Mouse (Mus musculus) granulocyte monocyte progenitor cell, adult 5-6 weeks (primary cell): ENCODE data around the gene Casp2. TPM values are rescaled to one million over a fixed set of nuclear protein-coding genes. Genes with fewer than 3 reads are reported as not detected.

ENCODE experiments used
- ATAC-seq: replicated peaks from 2 replicates; pipeline ENCODE4 v1.8.0; 2016; ENCODE audit warnings: mild to moderate bottlenecking, moderate TSS enrichment, inconsistent platforms; ENCODE audit not compliant: poor library complexity, severe bottlenecking
- total RNA-seq, 2 experiments: library from RNA; stranded (forward) in 1 of 2; stranded (reverse) in 1 of 2; fragments of 200-712, 200-1000 nt in 1 of 2; fragments of >200 nt in 1 of 2; fragmentation: Nextera tagmentation in 1 of 2; gene quantifications; 2 replicates each; pipeline ENCODE4 v1.2.3; 2014 to 2017

Casp2 gene
- 74.3 and 81.1 TPM in 2 replicates for total RNA-seq (2014; fragmentation: Nextera tagmentation)
- 48.6 and 58.7 TPM in 2 replicates for total RNA-seq (2017)

DNA sequence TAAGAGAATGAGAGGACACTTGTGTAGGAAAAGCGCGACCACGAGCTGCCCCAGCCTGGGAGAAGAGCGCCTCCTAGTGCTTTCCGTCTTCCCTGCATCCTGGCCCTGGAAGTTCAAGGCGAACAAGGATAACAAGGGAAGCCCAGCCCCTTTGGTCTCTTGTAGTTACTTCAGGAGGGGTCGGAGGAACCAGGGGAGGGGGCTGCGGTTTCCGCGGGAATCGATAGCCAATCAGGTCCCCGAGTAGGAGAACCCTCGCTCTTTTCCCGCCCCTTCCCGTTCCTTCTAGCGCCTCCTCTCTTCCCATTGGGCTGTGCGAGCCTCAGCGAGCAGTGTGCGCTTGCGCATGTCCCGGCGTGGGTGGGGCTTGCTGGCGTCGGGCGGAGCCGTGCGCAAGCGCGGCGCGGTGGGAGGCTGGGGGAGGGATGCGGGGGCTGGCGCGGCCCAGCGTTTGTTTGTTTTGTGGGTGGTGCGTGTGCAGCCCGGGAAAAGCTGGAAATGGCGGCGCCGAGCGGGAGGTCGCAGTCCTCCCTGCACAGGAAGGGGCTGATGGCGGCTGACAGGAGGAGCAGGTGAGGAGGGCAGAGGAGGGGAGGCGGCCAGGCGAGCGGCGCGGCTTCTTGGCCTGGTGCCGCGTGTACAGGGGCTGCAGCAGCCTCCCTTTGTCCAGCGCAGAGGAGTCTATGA is at the start of gene Casp2:
Casp2 (plus strand) TSS at position 360 of the 687 bp plus-strand sequence.
- ATAC-seq = peak; percentile 86

DNA sequence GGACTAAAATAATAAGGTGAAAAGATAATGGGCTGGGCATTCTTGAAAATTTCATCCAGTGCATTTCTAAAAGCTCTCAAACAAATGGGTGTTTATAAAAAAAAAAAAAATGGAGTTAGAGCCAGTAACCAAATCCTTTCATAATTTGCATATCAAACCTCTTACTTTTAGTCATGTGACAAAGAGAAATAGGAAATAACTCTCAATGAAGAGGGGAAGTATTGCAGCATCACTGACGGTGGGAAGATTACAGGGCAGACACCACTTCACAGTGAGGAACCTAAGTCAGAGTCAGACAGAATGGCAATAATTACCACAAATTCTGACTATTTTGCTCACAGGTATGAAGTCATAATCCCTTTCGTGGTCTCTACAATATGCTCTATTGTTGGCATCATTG is 49.8 kb upstream of the Casp2 start, which contains the start of gene Tas2r144:
Tas2r144 (plus strand) TSS at position 301 of the 400 bp plus-strand sequence.
- ATAC-seq = peak; percentile 33; the same call in 1 of the 2 replicates

DNA sequence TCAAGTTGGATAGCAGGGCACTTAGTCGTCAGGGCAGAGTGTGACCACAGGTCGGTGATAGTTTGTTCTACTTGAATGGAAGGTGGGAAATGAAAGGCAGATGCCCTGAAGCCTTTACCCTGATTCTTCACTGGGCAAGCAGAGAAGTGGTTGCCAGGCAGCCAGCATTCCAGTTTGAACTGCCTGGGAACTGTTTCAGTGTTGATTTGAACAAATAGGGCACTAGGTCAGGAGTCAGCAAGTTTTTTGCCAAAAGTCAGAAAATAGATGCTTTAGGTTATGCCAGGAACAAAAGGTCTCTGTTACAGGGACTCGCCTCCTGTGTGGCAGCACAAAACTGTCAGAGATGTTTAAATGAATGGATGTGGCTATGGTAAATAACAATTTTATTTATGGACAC is 42.5 kb upstream of the Casp2 start:
- ATAC-seq = no peak

- no peak for ATAC-seq
Observed at GRCm38 (mm10) chr6:42225046-42225445, 39.7 kb upstream of the Casp2 start.

DNA sequence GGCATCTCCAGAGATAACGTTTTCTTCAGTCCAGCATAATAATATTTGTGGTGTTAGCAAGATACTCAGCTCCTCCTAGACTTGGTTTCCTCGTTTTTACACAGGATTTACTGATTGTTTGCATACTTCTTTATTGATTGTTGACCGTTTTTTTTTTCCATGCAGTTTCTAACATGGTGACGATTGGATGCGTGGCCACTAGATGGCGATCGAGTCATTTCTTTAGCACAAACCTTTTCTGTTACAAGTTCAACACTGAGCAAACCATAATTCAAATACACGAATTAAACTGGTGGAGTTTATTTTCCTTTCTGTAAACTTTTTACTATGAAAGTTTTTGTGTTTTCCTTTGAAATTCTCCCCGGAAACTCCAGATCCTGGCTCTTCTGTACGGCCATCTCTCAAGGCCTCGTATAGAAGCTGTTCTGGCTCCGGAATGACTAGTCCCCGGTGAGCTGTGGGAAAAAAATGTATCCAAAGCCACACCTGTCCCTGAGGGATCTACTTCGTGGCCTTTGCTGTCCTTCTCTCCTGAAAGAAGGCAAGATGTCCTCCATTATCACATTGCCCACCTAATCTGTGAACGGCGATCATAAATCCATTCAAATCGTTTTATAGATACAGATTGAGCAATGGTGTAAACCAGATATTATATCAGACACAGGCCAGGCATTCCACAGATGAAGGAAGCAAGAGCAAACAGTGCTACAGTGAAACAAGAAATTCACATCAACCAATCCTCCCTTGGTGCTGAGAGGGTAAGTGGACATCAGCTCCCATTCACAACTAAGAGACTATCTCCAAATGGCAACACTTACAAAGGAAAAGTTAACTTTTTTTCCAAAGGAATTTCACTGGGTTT is 37.3 kb upstream of the Casp2 start:
- peak; percentile 87 for ATAC-seq

DNA sequence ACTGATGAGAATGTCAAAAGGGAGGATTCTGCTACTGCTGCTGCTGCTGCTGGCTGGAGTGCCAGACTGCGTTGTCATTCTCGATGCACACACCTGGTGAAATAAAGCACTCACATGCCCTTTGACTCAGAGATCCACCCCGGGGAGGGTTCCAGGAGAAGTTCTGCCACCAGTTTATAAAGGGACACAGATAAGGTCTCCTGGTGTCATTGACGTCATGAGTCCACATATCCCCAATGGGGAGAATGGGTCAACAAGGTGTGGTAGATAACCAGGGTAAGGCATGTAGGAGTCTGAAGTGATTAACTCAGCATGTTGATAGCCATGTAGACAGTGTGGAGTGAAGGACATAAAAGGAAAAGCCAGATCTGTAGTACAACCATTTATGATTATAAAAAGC is 35.2 kb upstream of the Casp2 start:
- ATAC-seq = no peak

GRCm38 (mm10) chr6:42231191-42231590 is 33.6 kb upstream of the Casp2 start:
- no peak for ATAC-seq

- ATAC-seq = no peak
Observed at GRCm38 (mm10) chr6:42237276-42237805, 27.4 kb upstream of the Casp2 start.

DNA sequence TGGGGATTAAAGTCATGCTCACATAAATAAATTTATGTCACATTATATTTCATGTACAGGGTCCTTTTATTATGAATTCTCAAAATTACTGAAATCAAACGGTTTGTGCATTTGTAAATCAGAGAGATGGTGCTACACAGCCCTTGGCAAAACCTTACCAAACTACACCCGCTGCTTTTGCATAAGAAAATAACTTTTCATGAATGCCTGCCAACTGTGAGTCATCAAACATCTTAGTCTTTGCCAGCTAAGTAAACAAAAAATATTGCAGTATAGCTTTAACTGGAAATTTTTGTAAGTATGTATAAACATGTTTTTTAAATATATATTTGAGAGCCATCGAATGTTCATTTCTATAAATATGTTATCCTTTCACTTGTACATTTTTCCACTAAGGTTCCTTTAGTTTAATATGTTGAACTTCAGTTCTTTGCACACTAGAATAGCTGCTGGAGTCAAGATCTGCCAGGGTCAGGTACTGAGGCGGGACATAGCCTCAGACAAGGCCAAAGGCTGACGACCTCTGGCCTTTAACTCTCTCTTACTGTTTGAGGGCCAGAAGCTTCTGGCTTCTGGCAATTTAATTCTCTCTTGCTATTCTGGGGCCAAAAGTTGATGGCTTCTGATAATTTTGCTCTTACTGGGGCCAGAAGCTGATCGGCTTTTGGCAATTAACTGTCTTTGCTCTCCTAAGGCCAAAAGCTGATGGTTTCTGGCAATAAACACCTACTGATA is 23.3 kb upstream of the Casp2 start:
- no peak for ATAC-seq

- ATAC-seq = peak; percentile 99
Observed at GRCm38 (mm10) chr6:42245711-42246353, 19.0 kb upstream of the Casp2 start, which contains the start of gene Gstk1. TSS of gene Gstk1 (plus strand) at chr6:42245935.

DNA sequence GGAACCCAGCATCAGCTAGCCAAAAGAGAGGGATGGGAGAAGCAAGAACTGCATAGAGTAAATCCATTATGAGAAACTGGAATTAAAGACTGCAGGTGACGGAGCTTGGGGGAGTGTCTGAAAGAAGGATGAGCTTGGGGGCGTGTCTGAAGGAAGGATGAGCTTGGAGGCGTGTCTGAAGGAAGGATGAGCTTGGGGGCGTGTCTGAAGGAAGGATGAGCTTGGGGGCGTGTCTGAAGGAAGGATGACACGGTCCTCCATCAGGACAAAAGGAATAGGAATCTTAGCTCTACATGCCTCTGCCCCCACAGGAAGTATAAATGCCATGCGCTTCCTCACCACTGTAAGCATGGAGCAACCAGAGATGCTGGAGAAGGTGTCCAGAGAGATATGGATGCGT is 17.6 kb upstream of the Casp2 start:
- peak; percentile 32 for ATAC-seq

DNA sequence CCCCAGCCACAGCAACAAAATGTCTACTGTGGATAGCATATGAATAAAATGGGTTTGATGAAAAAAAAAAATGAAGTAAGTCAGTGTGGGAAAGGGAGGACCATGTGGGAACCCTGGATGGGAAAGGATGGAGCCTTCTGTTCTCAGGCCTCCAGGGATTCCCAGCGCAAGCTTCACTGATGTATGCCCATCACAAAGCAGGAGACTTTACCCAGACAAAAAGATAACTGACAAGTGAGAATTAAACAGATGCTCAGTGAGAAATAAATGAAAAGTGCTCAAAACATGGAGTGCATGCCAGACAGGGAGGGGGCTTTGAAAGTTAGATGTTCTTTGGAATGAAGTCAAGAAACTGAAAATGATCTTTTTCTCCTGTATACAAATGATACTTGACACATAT is 16.8 kb upstream of the Casp2 start:
- ATAC-seq = no peak

DNA sequence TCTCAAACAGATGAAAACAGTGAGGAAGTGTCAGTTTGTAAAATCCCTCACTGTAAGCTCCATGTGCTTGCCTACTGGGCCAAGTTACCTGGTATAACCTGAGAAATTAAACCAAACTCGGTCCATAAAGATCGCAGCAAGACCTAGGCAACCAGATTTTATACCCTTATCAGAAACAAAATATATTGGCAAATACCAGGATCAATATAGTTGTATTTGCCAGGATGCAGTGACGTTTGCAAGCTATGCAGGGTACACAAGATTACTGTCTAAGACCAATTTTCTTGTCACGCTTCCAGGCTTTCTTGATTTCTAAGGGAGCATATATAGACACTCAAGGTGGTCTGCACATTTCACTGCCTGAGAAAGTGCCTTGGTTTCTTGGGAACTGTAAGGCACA is 13.0 kb upstream of the Casp2 start:
- no peak for ATAC-seq

GRCm38 (mm10) chr6:42253103-42253502 is 11.7 kb upstream of the Casp2 start:
- ATAC-seq = no peak

DNA sequence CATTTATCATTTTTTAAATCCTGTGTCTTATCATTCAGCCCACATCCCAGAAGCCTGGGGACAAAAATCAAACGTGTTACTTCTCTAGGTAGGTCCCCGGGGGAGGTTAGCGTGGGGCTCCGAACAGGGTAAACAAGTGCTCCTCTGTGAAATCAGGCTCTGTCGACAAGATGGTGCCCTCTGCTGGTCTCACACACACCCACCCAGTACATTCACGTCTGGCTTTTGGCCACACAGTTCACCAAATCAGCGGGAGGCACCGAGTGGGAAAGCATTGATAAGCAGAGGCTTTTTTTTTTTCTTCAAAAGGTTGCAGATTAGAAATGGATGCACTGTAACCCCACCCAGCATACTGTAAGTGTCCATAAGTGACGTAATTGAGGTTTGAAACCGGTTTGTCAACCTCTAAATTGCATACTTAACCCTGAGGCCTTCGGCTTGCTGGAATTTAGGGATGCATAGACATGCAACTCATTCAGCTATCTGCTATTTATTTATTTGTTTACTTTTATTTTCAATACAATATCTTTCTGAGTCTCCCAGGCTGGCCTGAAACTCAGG is 7.4 kb upstream of the Casp2 start:
- peak; percentile 95 for ATAC-seq

GRCm38 (mm10) chr6:42260430-42260829 is 4.4 kb upstream of the Casp2 start:
- ATAC-seq = no peak

DNA sequence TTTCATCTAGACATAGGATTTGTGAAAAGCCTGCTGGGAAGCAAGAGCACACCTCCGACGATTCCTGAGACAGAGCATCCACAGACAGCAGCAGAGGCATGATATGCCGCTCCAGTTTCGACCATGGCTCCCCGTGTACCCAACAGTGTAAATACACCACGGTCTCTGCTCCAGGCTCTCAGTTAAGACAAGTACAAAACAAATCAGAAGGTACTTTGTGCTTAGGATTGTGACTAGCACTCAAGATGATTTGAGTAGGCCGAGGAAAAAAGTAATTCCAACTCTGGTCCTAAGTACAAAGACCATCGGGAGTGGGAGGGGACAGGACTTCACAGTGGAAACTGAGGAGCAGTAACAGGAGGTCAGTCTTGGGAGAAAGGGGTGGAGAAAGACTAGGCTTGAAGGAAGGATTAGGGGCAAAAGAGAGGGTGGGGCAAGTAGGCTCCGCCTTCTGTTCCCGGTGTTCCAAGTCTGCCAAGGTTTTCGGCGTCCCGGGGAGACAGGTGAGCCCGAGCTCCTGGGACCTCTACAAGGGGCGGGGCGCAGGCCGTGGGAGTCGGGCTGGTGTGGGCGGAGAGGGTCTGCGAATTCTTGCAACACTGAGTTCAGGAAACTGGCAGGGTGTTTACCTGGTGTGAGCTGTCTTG is 3.1 kb upstream of the Casp2 start, which contains the start of gene Tmem139:
Tmem139 (plus strand) TSS at position 447 of the 647 bp plus-strand sequence.
- ATAC-seq = no peak

DNA sequence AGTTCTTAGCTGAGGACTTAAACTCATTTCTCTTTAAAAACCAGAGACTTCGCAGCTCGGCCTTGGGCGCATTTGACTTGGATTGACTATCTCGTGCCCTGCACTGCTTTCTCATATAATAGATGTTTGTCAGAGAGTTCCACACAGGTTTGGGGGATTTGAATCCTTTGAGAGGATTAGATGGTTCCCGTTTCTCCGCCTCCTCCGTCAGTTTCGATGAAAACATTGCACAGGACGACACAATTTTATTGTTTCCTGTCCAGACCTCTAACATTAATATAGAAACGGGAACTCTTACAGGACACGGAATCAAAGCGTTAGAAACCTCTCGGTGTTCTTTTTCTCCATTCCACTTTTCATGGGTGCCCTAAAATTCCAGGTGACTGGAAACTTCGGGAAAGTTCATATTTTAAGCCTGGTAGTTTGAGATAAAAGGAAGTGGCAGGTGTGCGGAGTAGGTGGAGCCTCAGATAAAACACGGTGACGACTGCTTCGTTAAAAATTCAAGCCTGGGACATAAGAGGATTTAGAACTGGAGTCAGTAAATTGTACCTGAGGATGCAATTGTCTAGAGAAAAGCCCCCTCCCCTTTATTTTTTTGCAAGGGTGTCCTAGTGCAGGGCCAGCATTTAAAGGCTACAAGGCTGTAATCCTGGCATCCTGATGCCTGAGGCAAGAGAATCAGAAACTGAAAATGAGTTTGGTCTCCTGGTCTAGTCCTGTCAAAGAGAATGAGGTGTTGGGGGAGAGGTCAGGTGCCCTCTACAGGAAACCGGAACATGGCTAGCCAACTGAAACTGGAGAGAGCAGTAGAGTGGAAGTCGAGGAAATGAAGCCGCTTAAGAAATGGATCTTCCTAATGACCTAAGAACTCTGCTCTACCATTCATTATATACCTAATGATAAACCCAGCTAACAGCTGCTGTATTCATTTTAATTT is 876 bp downstream of the Casp2 start:
- peak; percentile 49 for ATAC-seq
